Mouse (Mus musculus) hindbrain, embryonic 12.5 days (tissue): ENCODE results near the gene Mrpl34. TPM values are rescaled to one million over a fixed set of nuclear protein-coding genes. Genes with fewer than 3 reads are reported as not detected.

ENCODE experiments used
- ATAC-seq: fragments of 200-750 bp; cut with Nextera tagmentation; 2 replicates; pipeline ENCODE4 v1.8.0; 2017; ENCODE audit warnings: moderate TSS enrichment; ENCODE audit not compliant: low FRiP score
- H3K27ac ChIP-seq: fragments of 300-500 bp; sonication (generic); 2 replicates; pipeline ENCODE4 v1.5.1; 2016; ENCODE audit warnings: mild to moderate bottlenecking
- H3K27me3 ChIP-seq: fragments of 300-500 bp; sonication (generic); 2 replicates; pipeline ENCODE4 v1.6.1; 2016; ENCODE audit warnings: mild to moderate bottlenecking
- H3K36me3 ChIP-seq: fragments of 300-500 bp; sonication (generic); 2 replicates; pipeline ENCODE4 v1.6.1; 2016; ENCODE audit warnings: mild to moderate bottlenecking
- H3K4me1 ChIP-seq: fragments of 300-500 bp; sonication (generic); 2 replicates; pipeline ENCODE4 v1.6.1; 2016
- H3K4me2 ChIP-seq: fragments of 300-500 bp; sonication (generic); replicated peaks from 2 replicates; pipeline ENCODE4 v1.6.1; 2016; ENCODE audit warnings: mild to moderate bottlenecking
- H3K4me3 ChIP-seq: fragments of 300-500 bp; sonication (generic); 2 replicates; pipeline ENCODE4 v1.5.1; 2016; ENCODE audit warnings: mild to moderate bottlenecking
- H3K9ac ChIP-seq: fragments of 300-500 bp; sonication (generic); 2 replicates; pipeline ENCODE4 v1.6.1; 2016; ENCODE audit warnings: mild to moderate bottlenecking, moderate library complexity
- H3K9me3 ChIP-seq: fragments of 300-500 bp; sonication (generic); replicated peaks from 2 replicates; pipeline ENCODE4 v1.6.1; 2016; ENCODE audit warnings: mild to moderate bottlenecking
- WGBS: fragments of 180-500 bp; shearing (Covaris S2); methylation state at CpG from one replicate; pipeline ENCODE4 v1.1.7; 2016; 5-methylcytosine and 5-hydroxymethylcytosine counted together
- polyA plus RNA-seq: library from polyadenylated mRNA; unstranded; fragments of >200 nt; fragmentation: Nextera tagmentation; extraction: Ambion mirVana; gene quantifications from 2 replicates; pipeline ENCODE4 v1.2.1, GENCODE M21; 2016

The Mrpl34 gene
- polyA plus RNA-seq, 1 experiment from 2014 or later: 214 TPM

DNA sequence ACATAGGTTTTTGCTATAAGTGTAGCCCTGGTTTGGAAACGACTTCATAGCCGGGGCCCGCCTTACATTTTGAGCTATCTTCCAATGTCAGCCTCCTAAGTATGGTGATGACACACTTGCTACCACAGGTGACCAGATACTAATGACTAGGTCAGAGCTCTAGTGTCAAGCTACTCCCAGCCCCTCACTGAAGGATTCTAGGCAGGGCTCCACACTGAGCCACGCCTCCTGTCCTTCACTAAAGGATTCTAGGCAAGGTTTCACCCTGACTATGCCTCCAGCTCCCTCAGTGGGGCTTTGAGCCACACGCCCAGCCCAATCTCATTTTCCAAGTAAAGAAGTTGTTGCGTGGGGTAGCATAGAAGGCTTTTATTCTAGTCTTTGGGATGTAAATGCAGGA is 4.0 kb upstream of the Mrpl34 start:
- Histone ChIP-seq H3K4me3 (no peak overlapping the region), H3K27me3 (no peaks in the 10 kb centered on the region), H3K4me1 (peaks cover 42% of the 10 kb centered on the region), H3K9ac (no peak overlapping the region), H3K9me3 (no peaks in the 10 kb centered on the region), H3K4me2 (no peak overlapping the region), H3K27ac (no peak overlapping the region), H3K36me3 (peaks cover 55% of the 10 kb centered on the region)
- 95% methylated on average over 6 of the region's 6 CpGs for WGBS
- ATAC-seq: no peak

DNA sequence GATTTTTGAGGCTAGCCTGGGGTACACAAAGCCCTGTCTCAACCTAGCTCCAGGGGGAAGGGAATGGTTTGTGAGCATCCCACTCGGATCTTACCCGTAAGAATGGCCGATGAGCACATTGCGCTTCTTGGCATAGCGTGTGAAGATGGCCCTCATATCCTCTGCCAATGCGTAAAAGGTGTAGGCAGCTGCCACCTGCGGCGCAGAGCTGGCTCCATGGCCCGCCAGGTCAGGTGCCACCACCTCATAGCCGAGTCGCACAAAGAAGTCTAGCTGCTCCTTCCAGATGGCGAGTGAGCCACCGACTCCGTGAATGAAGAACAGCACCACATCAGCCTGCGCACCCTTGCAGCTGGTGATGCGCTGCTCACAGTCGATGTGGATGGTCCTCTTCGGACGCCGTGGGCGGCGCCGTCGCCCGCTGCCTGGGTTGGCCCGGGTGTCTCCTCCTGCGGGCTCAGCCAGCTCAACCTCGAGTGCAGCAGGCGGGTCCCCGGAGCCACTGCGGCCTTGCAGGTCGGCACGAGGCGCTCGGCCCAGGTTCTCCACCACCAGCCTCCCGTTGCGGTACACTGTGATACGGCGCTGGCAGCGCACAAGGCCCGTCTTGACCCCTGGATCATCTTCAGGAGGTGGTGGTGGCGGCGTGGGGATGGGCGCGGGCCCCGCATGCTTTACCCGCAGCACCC is 3.5 kb upstream of the Mrpl34 start:
- H3K4me1 ChIP-seq: peaks cover 46% of the 10 kb centered on the region
- peaks cover 52% of the 10 kb centered on the region for H3K36me3 ChIP-seq
- H3K4me2 ChIP-seq: peak overlapping the region; percentile 82
- H3K27ac ChIP-seq: no peak overlapping the region
- peak overlapping the region; percentile 72; the same call in 1 of the 2 replicates for H3K4me3 ChIP-seq
- no peaks in the 10 kb centered on the region for H3K9me3 ChIP-seq
- peak overlapping the region; percentile 19; the same call in 1 of the 2 replicates for H3K9ac ChIP-seq
- H3K27me3 ChIP-seq: no peaks in the 10 kb centered on the region
- ATAC-seq: no peak
- WGBS: 78% methylated on average over 47 of the region's 47 CpGs

GRCm38 (mm10) chr8:71462191-71462590 is 2.6 kb upstream of the Mrpl34 start:
- peak overlapping the region; percentile 72 for H3K4me3 ChIP-seq
- H3K4me2 ChIP-seq: peak overlapping the region; percentile 82
- peaks cover 46% of the 10 kb centered on the region for H3K4me1 ChIP-seq
- ATAC-seq: no peak
- H3K9ac ChIP-seq: peak overlapping the region; percentile 90; the same call in 1 of the 2 replicates
- peaks cover 43% of the 10 kb centered on the region for H3K36me3 ChIP-seq
- WGBS: 74% methylated on average over 4 of the region's 4 CpGs
- no peak overlapping the region for H3K27ac ChIP-seq
- no peaks in the 10 kb centered on the region for H3K27me3 ChIP-seq
- no peaks in the 10 kb centered on the region for H3K9me3 ChIP-seq

GRCm38 (mm10) chr8:71462786-71463185 is 2.0 kb upstream of the Mrpl34 start:
- H3K27ac ChIP-seq: peak overlapping the region; percentile 84
- ATAC-seq: peak; percentile 3; the same call in 1 of the 2 replicates
- no peaks in the 10 kb centered on the region for H3K9me3 ChIP-seq
- H3K27me3 ChIP-seq: no peaks in the 10 kb centered on the region
- WGBS: 4% methylated on average over 16 of the region's 16 CpGs
- H3K9ac ChIP-seq: peak overlapping the region; percentile 90
- H3K4me2 ChIP-seq: peak overlapping the region; percentile 82
- H3K4me3 ChIP-seq: peak overlapping the region; percentile 72
- peaks cover 46% of the 10 kb centered on the region for H3K4me1 ChIP-seq
- peaks cover 38% of the 10 kb centered on the region for H3K36me3 ChIP-seq

- H3K4me1 ChIP-seq: peaks cover 45% of the 10 kb centered on the region
- peak within 1 kb of the TSS; percentile 72 for H3K4me3 ChIP-seq
- ATAC-seq: peak; percentile 83
- H3K4me2 ChIP-seq: peak within 1 kb of the TSS; percentile 82
- 1% methylated on average over 55 of the region's 55 CpGs for WGBS
- no peaks in the 10 kb centered on the region for H3K27me3 ChIP-seq
- no peaks in the 10 kb centered on the region for H3K9me3 ChIP-seq
- peaks cover 31% of the 10 kb centered on the region for H3K36me3 ChIP-seq
- H3K9ac ChIP-seq: peak within 1 kb of the TSS; percentile 90
- peak within 1 kb of the TSS; percentile 84 for H3K27ac ChIP-seq
These were observed 1.3 kb upstream of the Mrpl34 start, which contains the start of gene Abhd8 for GRCm38 (mm10) chr8:71463188-71464033. Gene Abhd8, minus strand, starts transcription at chr8:71463655.

DNA sequence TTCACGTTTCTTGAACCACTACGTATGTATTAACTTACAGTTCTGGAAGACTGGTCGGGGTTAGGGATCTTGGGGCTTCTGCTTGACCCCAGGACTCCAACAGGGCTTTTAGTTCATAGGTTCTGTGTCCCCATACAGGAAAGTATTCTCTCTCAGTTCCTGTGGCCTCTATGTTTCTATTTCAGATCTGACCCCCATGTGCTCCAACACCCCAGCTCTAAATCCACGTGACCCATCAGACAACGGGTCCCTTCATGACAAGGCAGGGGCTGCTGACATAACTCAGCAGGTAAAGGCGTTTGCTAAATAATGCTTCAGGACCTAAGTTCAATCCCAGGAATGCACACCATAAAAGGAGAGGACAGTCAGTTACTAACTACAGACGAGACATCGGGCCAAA is 974 bp downstream of the Mrpl34 start:
- Histone ChIP-seq H3K9me3 (no peaks in the 10 kb centered on the region), H3K27ac (no peak overlapping the region), H3K27me3 (no peaks in the 10 kb centered on the region), H3K4me2 (peak overlapping the region; percentile 77), H3K36me3 (peaks cover 10% of the 10 kb centered on the region; the same call in 1 of the 2 replicates), H3K9ac (peak overlapping the region; percentile 75), H3K4me1 (peaks cover 49% of the 10 kb centered on the region), H3K4me3 (peak overlapping the region; percentile 72)
- WGBS: 86% methylated on average over 8 of the region's 8 CpGs
- no peak for ATAC-seq

DNA sequence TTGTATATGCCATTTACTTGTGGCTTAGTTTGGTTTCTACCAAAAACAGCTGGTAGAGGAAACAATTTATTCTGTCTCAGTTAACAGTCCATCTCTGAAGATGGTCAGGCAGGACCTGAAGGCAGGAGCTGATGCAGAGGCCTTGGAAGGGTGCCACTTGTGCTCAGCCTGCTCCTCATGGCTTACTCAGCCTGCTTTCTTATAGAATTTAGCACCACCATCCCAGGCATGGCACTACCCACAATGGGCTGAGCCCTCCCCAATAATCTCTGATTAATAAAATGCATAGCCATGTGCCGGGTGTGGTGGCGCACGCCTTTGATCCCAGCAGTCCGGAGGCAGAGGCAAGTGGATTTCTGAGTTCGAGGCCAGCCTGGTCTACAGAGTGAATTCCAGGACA is 1.4 kb downstream of the Mrpl34 start:
- Histone ChIP-seq H3K4me3 (no peak overlapping the region), H3K9me3 (no peaks in the 10 kb centered on the region), H3K9ac (no peak overlapping the region), H3K4me2 (no peak overlapping the region), H3K4me1 (peaks cover 49% of the 10 kb centered on the region), H3K27me3 (no peaks in the 10 kb centered on the region), H3K27ac (no peak overlapping the region), H3K36me3 (peaks cover 8% of the 10 kb centered on the region; the same call in 1 of the 2 replicates)
- WGBS: 95% methylated on average over 5 of the region's 5 CpGs
- ATAC-seq: no peak

DNA sequence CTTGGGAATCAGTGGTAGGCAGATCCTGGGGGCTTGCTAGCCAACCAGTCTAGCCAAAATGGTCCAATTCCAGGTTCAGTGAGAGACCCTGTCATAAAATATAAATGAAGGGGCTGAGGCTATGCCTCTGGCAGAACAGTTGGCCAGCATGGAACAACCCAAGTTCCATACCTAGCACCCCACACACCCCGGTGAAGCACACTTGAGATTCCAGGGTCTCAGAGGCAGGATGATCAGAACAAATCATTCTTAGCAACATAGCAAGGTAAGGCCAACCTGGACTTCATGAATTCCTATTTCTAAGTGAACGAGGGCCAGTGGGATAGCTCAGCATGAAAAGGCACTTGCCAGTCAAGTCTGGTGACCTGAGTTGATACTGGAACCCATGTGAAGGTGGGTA is 2.4 kb downstream of the Mrpl34 start:
- no peaks in the 10 kb centered on the region for H3K27me3 ChIP-seq
- no peaks in the 10 kb centered on the region for H3K9me3 ChIP-seq
- no peak overlapping the region for H3K27ac ChIP-seq
- 91% methylated on average over 2 of the region's 2 CpGs for WGBS
- no peak overlapping the region for H3K4me3 ChIP-seq
- ATAC-seq: no peak
- no peak overlapping the region for H3K9ac ChIP-seq
- peaks cover 12% of the 10 kb centered on the region for H3K36me3 ChIP-seq
- no peak overlapping the region for H3K4me2 ChIP-seq
- H3K4me1 ChIP-seq: peaks cover 39% of the 10 kb centered on the region

- no peak overlapping the region for H3K9ac ChIP-seq
- no peak overlapping the region for H3K4me2 ChIP-seq
- no peak overlapping the region for H3K27ac ChIP-seq
- H3K27me3 ChIP-seq: no peaks in the 10 kb centered on the region
- H3K9me3 ChIP-seq: no peaks in the 10 kb centered on the region
- H3K4me3 ChIP-seq: no peak overlapping the region
- WGBS: 88% methylated on average over 1 of the region's 1 CpGs
- peaks cover 20% of the 10 kb centered on the region for H3K36me3 ChIP-seq
- ATAC-seq: no peak
- peaks cover 32% of the 10 kb centered on the region for H3K4me1 ChIP-seq
These were observed 3.2 kb downstream of the Mrpl34 start for GRCm38 (mm10) chr8:71468001-71468400.

GRCm38 (mm10) chr8:71468916-71469315 is 4.2 kb downstream of the Mrpl34 start, which contains the start of gene Dda1:
Gene Dda1, plus strand, starts transcription at chr8:71469199.
- Histone ChIP-seq H3K27me3 (no peaks in the 10 kb centered on the region), H3K27ac (peak within 1 kb of the TSS; percentile 87), H3K4me3 (peak within 1 kb of the TSS; percentile 90), H3K4me1 (peaks cover 28% of the 10 kb centered on the region), H3K36me3 (peaks cover 29% of the 10 kb centered on the region), H3K9me3 (no peaks in the 10 kb centered on the region), H3K9ac (peak within 1 kb of the TSS; percentile 84), H3K4me2 (peak within 1 kb of the TSS; percentile 90)
- peak; percentile 88 for ATAC-seq
- under 1% methylated on average over 50 of the region's 52 CpGs for WGBS

- ATAC-seq: peak; percentile 42
- no peaks in the 10 kb centered on the region for H3K27me3 ChIP-seq
- H3K4me3 ChIP-seq: peak overlapping the region; percentile 90
- H3K36me3 ChIP-seq: peaks cover 34% of the 10 kb centered on the region
- H3K27ac ChIP-seq: peak overlapping the region; percentile 87
- no peaks in the 10 kb centered on the region for H3K9me3 ChIP-seq
- H3K4me2 ChIP-seq: peak overlapping the region; percentile 90
- peak overlapping the region; percentile 84 for H3K9ac ChIP-seq
- WGBS: 1% methylated on average over 24 of the region's 24 CpGs
- peaks cover 24% of the 10 kb centered on the region for H3K4me1 ChIP-seq
These were observed 4.7 kb downstream of the Mrpl34 start for GRCm38 (mm10) chr8:71469411-71469810.
